Comparison of ENCODE assay signal across 23 mouse cellular contexts in the genomic region with DNA sequence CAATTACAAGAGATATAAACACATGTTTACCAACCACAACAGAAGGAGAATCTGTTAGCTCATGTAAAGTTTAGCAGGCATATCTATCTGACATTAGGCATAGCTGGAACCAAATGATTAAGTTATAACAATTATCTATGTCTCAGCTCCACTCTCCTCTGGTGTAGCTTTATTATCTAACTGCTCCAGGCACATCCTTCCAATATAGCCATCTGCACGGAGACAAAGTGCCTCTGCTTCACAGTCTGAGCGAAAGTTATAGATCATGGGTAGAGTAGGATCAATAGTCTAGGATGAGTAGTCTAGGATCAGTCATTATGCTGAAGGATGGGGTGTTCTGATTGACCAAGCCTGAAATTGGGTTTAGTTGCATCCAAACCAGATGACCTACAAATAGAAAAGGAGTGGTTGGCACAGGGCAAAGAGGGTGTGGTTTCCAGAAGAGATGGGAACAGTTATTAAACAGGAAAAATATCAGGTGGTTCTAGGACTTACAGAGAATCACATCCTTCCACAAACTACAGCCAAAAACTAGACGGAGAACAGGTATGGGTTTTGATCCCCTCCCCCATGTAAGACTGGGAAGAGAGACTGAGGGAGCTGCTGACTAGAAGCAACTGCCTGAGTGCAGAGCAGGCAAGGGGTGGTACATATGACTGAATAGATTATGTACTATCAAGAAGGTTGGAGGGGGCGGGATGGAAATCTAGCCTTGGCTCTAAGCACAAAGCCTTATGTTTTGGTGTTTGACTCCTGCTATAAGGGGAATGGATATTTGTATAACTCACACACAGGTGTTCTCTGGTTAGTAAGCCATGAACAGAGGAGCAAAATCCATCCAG. TPM values are rescaled to one million over a fixed set of nuclear protein-coding genes. Genes with fewer than 3 reads are reported as not detected.
DNase-seq lines count a peak whose midpoint lies in the region; ATAC-seq and TF ChIP-seq lines count a peak whose summit lies in the region.
"Had no signal": no experiment of that assay in that cellular context is flagged by ENCODE, and none has a peak within 500 bp of the region (broad histone marks: within the 10 kb centered on the region; RNA-seq: fewer than 3 reads in every experiment).

No protein-coding gene starts in this region.

- no peak overlapping the region for H3K9ac ChIP-seq in intestine, embryonic 15.5 days
- H3K9ac ChIP-seq in intestine, postnatal 0 days (ENCODE audit: low read depth, low read length): no peak overlapping the region
- 0 out of 2 replicates have a peak overlapping the region, but pooled peaks have one; percentile 32 for H3K9ac ChIP-seq in liver, embryonic 14.5 days (replicated peaks)
- H3K9ac ChIP-seq in forebrain, embryonic 16.5 days (replicated peaks; ENCODE audit: low read depth, low read length): no peak overlapping the region
- H3K9ac ChIP-seq: neural tube, embryonic 13.5 days had no signal

- no peaks in the 10 kb centered on the region for H3K27me3 ChIP-seq in intestine, embryonic 15.5 days (replicated peaks)
- H3K27me3 ChIP-seq in intestine, postnatal 0 days (replicated peaks; ENCODE audit: control insufficient read depth, insufficient read depth, low read length): no peaks in the 10 kb centered on the region
- no peaks in the 10 kb centered on the region for H3K27me3 ChIP-seq in erythroblast, embryonic 14.5 days (ENCODE audit: control insufficient read depth)
- H3K27me3 ChIP-seq in liver, embryonic 14.5 days (ENCODE audit: control insufficient read depth, insufficient read depth, low read length): no peaks in the 10 kb centered on the region
- H3K27me3 ChIP-seq in limb, embryonic 10.5 days (ENCODE audit: low read depth, poor library complexity, severe bottlenecking): no peaks in the 10 kb centered on the region
- H3K27me3 ChIP-seq in forebrain, embryonic 16.5 days (replicated peaks; ENCODE audit: control insufficient read depth, insufficient read depth, low read length): no peaks in the 10 kb centered on the region
- H3K27me3 ChIP-seq: neural tube, embryonic 13.5 days had no signal

- H3K9me3 ChIP-seq in intestine, embryonic 15.5 days: no peaks in the 10 kb centered on the region
- no peaks in the 10 kb centered on the region for H3K9me3 ChIP-seq in intestine, postnatal 0 days (ENCODE audit: control insufficient read depth)
- no peaks in the 10 kb centered on the region for H3K9me3 ChIP-seq in erythroblast, embryonic 14.5 days (ENCODE audit: control insufficient read depth, low read length)
- H3K9me3 ChIP-seq in liver, embryonic 14.5 days (ENCODE audit: control insufficient read depth, low read length): no peaks in the 10 kb centered on the region
- no peaks in the 10 kb centered on the region for H3K9me3 ChIP-seq in limb, embryonic 10.5 days (replicated peaks)
- no peaks in the 10 kb centered on the region for H3K9me3 ChIP-seq in forebrain, embryonic 16.5 days (ENCODE audit: control insufficient read depth, low read length)
- H3K9me3 ChIP-seq: embryonic facial prominence, embryonic 10.5 days; heart, embryonic 10.5 days; hindbrain, embryonic 10.5 days; neural tube, embryonic 13.5 days had no signal

- no peak overlapping the region for H3K4me3 ChIP-seq in intestine, embryonic 15.5 days (replicated peaks)
- no peak overlapping the region for H3K4me3 ChIP-seq in intestine, postnatal 0 days (ENCODE audit: low read depth, low read length)
- peak overlapping the region; percentile 41 for H3K4me3 ChIP-seq in erythroblast, embryonic 14.5 days (replicated peaks)
- H3K4me3 ChIP-seq in liver, embryonic 14.5 days (ENCODE audit: insufficient read depth in 1 of 2, low read depth in 2 of 2, low read length in 2 of 2): peak overlapping the region in 1 of 2 experiments; percentile 21; a peak in 2 of 4 replicates
- H3K4me3 ChIP-seq in limb, embryonic 10.5 days: no peak overlapping the region
- no peak overlapping the region for H3K4me3 ChIP-seq in forebrain, embryonic 16.5 days (replicated peaks; ENCODE audit: low read length)
- H3K4me3 ChIP-seq: embryonic facial prominence, embryonic 10.5 days; heart, embryonic 10.5 days; hindbrain, embryonic 10.5 days; neural tube, embryonic 13.5 days had no signal

- peak; percentile 71 to 79 (median 73) for DNase-seq in liver, embryonic 14.5 days (ENCODE audit: low read depth in 3 of 3, low spot score in 3 of 3)
- no peak for DNase-seq in limb, embryonic 10.5 days (ENCODE audit: low spot score)
- DNase-seq in thymus, postnatal 14 days: no peak
- DNase-seq in frontal cortex, postnatal 10 days (ENCODE audit: low spot score in 2 of 2): no peak
- DNase-seq: adrenal gland, postnatal 25 days; cerebellum, adult 2 months; cerebellum, postnatal 36 days; kidney, postnatal 36 days; layer of hippocampus, adult 9-11 months; lung, adult 2 months; lung, postnatal 36 days; spleen, adult 18-20 months had no signal

- 79% methylated on average over 4 of the region's 4 CpGs for WGBS in intestine, embryonic 15.5 days
- WGBS in intestine, postnatal 0 days: 84% methylated on average over 4 of the region's 4 CpGs
- 19% methylated on average over 4 of the region's 4 CpGs for WGBS in liver, embryonic 14.5 days (ENCODE audit: insufficient replicate concordance)
- 88% methylated on average over 4 of the region's 4 CpGs for WGBS in limb, embryonic 10.5 days
- 90% methylated on average over 4 of the region's 4 CpGs for WGBS in forebrain, embryonic 16.5 days

- ATAC-seq in intestine, embryonic 15.5 days: peak; percentile 56; the same call in 1 of the 2 replicates
- no peak for ATAC-seq in intestine, postnatal 0 days
- ATAC-seq in liver, embryonic 14.5 days (ENCODE audit: insufficient read depth): peak; percentile 98
- ATAC-seq in forebrain, embryonic 16.5 days: no peak
- ATAC-seq: CD4-positive, CD25-positive, alpha-beta regulatory T cell, adult 4 months; forebrain, embryonic 14.5 days had no signal

- H3K4me1 ChIP-seq in intestine, embryonic 15.5 days (replicated peaks): no peaks in the 10 kb centered on the region
- H3K4me1 ChIP-seq in intestine, postnatal 0 days (replicated peaks; ENCODE audit: control insufficient read depth, insufficient read depth, low read length): no peaks in the 10 kb centered on the region
- peaks cover 42% of the 10 kb centered on the region for H3K4me1 ChIP-seq in erythroblast, embryonic 14.5 days (ENCODE audit: control insufficient read depth)
- H3K4me1 ChIP-seq in liver, embryonic 14.5 days (replicated peaks; ENCODE audit: control insufficient read depth in 2 of 2, insufficient read depth in 2 of 2, low read length in 1 of 2): peaks cover 25 to 33% of the 10 kb centered on the region in 2 experiments
- no peaks in the 10 kb centered on the region for H3K4me1 ChIP-seq in limb, embryonic 10.5 days
- no peaks in the 10 kb centered on the region for H3K4me1 ChIP-seq in forebrain, embryonic 16.5 days (replicated peaks; ENCODE audit: control insufficient read depth, insufficient read depth, low read length)
- H3K4me1 ChIP-seq: embryonic facial prominence, embryonic 10.5 days; heart, embryonic 10.5 days; hindbrain, embryonic 10.5 days; neural tube, embryonic 13.5 days had no signal

- no peaks in the 10 kb centered on the region for H3K36me3 ChIP-seq in intestine, embryonic 15.5 days
- no peaks in the 10 kb centered on the region for H3K36me3 ChIP-seq in intestine, postnatal 0 days (ENCODE audit: control insufficient read depth, insufficient read depth)
- no peaks in the 10 kb centered on the region for H3K36me3 ChIP-seq in erythroblast, embryonic 14.5 days (ENCODE audit: control insufficient read depth)
- no peaks in the 10 kb centered on the region for H3K36me3 ChIP-seq in liver, embryonic 14.5 days (replicated peaks; ENCODE audit: control insufficient read depth, insufficient read depth, low read depth)
- H3K36me3 ChIP-seq in limb, embryonic 10.5 days: no peaks in the 10 kb centered on the region
- no peaks in the 10 kb centered on the region for H3K36me3 ChIP-seq in forebrain, embryonic 16.5 days (ENCODE audit: control insufficient read depth, insufficient read depth)
- H3K36me3 ChIP-seq: embryonic facial prominence, embryonic 10.5 days; heart, embryonic 10.5 days; hindbrain, embryonic 10.5 days; neural tube, embryonic 13.5 days had no signal

- TF ChIP-seq CTCF in intestine, postnatal 0 days (IDR thresholded peaks at IDR 0.05; ENCODE audit: low read depth): no peak
- no peak for TF ChIP-seq CTCF in liver, embryonic 14.5 days (IDR thresholded peaks at IDR 0.05; ENCODE audit: low read depth)

- no peak overlapping the region for H3K4me2 ChIP-seq in intestine, embryonic 15.5 days (replicated peaks)
- H3K4me2 ChIP-seq in intestine, postnatal 0 days (replicated peaks; ENCODE audit: low read depth): no peak overlapping the region
- peak overlapping the region; percentile 68 for H3K4me2 ChIP-seq in liver, embryonic 14.5 days (ENCODE audit: low read depth)
- no peak overlapping the region for H3K4me2 ChIP-seq in forebrain, embryonic 16.5 days (ENCODE audit: low read length)
- H3K4me2 ChIP-seq: midbrain, embryonic 11.5 days; neural tube, embryonic 13.5 days had no signal

- no peak overlapping the region for H3K27ac ChIP-seq in intestine, embryonic 15.5 days
- no peak overlapping the region for H3K27ac ChIP-seq in intestine, postnatal 0 days (ENCODE audit: low read depth, low read length)
- peak overlapping the region; percentile 81 for H3K27ac ChIP-seq in liver, embryonic 14.5 days
- H3K27ac ChIP-seq in limb, embryonic 10.5 days: no peak overlapping the region
- no peak overlapping the region for H3K27ac ChIP-seq in forebrain, embryonic 16.5 days (ENCODE audit: low read length)
- H3K27ac ChIP-seq: embryonic facial prominence, embryonic 10.5 days; heart, embryonic 10.5 days; hindbrain, embryonic 10.5 days; neural tube, embryonic 13.5 days had no signal

- peak; percentile 96 for TF ChIP-seq EP300 in liver, embryonic 14.5 days (IDR thresholded peaks at IDR 0.05; ENCODE audit: low read depth)

RNA-seq across cellular contexts. Expression of a gene that starts 39.6 kb away (rescaled TPM):
- polyA plus RNA-seq in intestine, embryonic 15.5 days (2015; fragmentation: Nextera tagmentation; extraction: Ambion mirVana): 56.0 and 56.1 TPM in 2 replicates
- 21.9 and 23.7 TPM in 2 replicates for polyA plus RNA-seq in intestine, postnatal 0 days (2015; fragmentation: Nextera tagmentation; extraction: Ambion mirVana)
- 3.9 and 4.5 TPM in 2 replicates for polyA plus RNA-seq in erythroblast, embryonic 14.5 days (2012)
- 31.8 and 40.4 TPM in 2 replicates for polyA plus RNA-seq in liver, embryonic 14.5 days (2012; rRNA removed)
- 23.0 and 23.6 TPM in 2 replicates for polyA plus RNA-seq in liver, embryonic 14.5 days (2014; fragmentation: Nextera tagmentation; extraction: Ambion mirVana)
- polyA plus RNA-seq in limb, embryonic 10.5 days (2016; fragmentation: Nextera tagmentation; extraction: Ambion mirVana): 70.1 and 77.0 TPM in 2 replicates
- 84.6 and 88.8 TPM in 2 replicates for polyA plus RNA-seq in forebrain, embryonic 16.5 days (2015; fragmentation: Nextera tagmentation; extraction: Ambion mirVana)

Comparison
In these comparisons a context has a peak if more than half of its experiments do, and no peak if none do; other contexts are left out.
1. ATAC-seq: peak in intestine, embryonic 15.5 days (single experiment) and liver, embryonic 14.5 days (single experiment); none in intestine, postnatal 0 days (single experiment) and forebrain, embryonic 16.5 days (single experiment).
2. DNase-seq: peak in liver, embryonic 14.5 days (3 of 3); none in limb, embryonic 10.5 days (single experiment), thymus, postnatal 14 days (single experiment) and frontal cortex, postnatal 10 days (0 of 2).